31 mouse cellular contexts compared by ENCODE assay signal in genomic region chr8:63933171-63933570, GRCm38 (mm10). TPM values are rescaled to one million over a fixed set of nuclear protein-coding genes. Genes with fewer than 3 reads are reported as not detected.
DNase-seq lines count a peak whose midpoint lies in the region; TF ChIP-seq lines count a peak whose summit lies in the region.
"Had no signal": no experiment of that assay in that cellular context is flagged by ENCODE, and none has a peak within 500 bp of the region (broad histone marks: within the 10 kb centered on the region; RNA-seq: fewer than 3 reads in every experiment).

No protein-coding gene starts in this region.

- in situ Hi-C loops in ES-E14 (cut with MboI; ENCODE audit: low sequenced_read_pairs in 2 of 2, unreplicated experiment in 2 of 2), result no loop called here

- H3K36me3 ChIP-seq in E14TG2a.4 (ENCODE audit: insufficient read depth, low read length) (peaks cover 5% of the 10 kb centered on the region; the same call in 1 of the 2 replicates), ES-E14 (ENCODE audit: control insufficient read depth, insufficient read depth, low read length, poor library complexity, severe bottlenecking) (no peaks in the 10 kb centered on the region)
- H3K36me3 ChIP-seq: forebrain, embryonic 10.5 days; G1E; heart, embryonic 12.5 days; heart, embryonic 15.5 days; hindbrain, embryonic 10.5 days; hindbrain, embryonic 13.5 days; intestine, embryonic 15.5 days had no signal

- peak overlapping the region; percentile 32; the same call in 1 of the 2 replicates for H3K4me3 ChIP-seq in E14TG2a.4 (replicated peaks; ENCODE audit: low read length)
- peak overlapping the region in 1 of 2 experiments; percentile 14; a peak in 1 of 4 replicates for H3K4me3 ChIP-seq in ES-E14 (ENCODE audit: insufficient read depth in 1 of 2, low read depth in 1 of 2, low read length in 2 of 2, poor library complexity in 1 of 2, severe bottlenecking in 1 of 2)
- H3K4me3 ChIP-seq: forebrain, embryonic 10.5 days; forebrain, embryonic 13.5 days; heart, embryonic 12.5 days; heart, embryonic 15.5 days; hindbrain, embryonic 10.5 days; hindbrain, embryonic 13.5 days; intestine, embryonic 15.5 days had no signal

- no peaks in the 10 kb centered on the region for H3K9me3 ChIP-seq in E14TG2a.4 (ENCODE audit: low read length)
- H3K9me3 ChIP-seq in ES-E14 (ENCODE audit: control insufficient read depth, insufficient read depth, low read depth, low read length), result no peaks in the 10 kb centered on the region
- H3K9me3 ChIP-seq: forebrain, embryonic 10.5 days; forebrain, embryonic 13.5 days; heart, embryonic 12.5 days; heart, embryonic 15.5 days; hindbrain, embryonic 10.5 days; hindbrain, embryonic 13.5 days; intestine, embryonic 15.5 days had no signal

- no peak for TF ChIP-seq CTCF in E14TG2a.4 (conservative IDR thresholded peaks at IDR 0.05; ENCODE audit: low read length)

- H3K27me3 ChIP-seq in E14TG2a.4 (ENCODE audit: insufficient read depth, low read length), result no peaks in the 10 kb centered on the region
- H3K27me3 ChIP-seq: forebrain, embryonic 13.5 days; heart, embryonic 12.5 days; heart, embryonic 15.5 days; hindbrain, embryonic 13.5 days; intestine, embryonic 15.5 days had no signal

- peak overlapping the region; percentile 57; the same call in 1 of the 2 replicates for H3K9ac ChIP-seq in ES-E14 (ENCODE audit: insufficient read depth, low read depth, low read length, poor library complexity, severe bottlenecking)
- H3K9ac ChIP-seq: forebrain, embryonic 13.5 days; heart, embryonic 12.5 days; heart, embryonic 15.5 days; hindbrain, embryonic 13.5 days; intestine, embryonic 15.5 days had no signal

- DNase-seq in adrenal gland, postnatal 25 days, result peak; percentile 1
- DNase-seq in adrenal gland, adult 2 months, result no peak
- no peak for DNase-seq in ES-E14 (ENCODE audit: low read depth, low spot score)
- DNase-seq in left cerebral cortex, adult 8-10 months (ENCODE audit: low spot score in 2 of 2), result no peak
- no peak for DNase-seq in embryo, embryonic 11 days
- DNase-seq: adrenal gland, postnatal 14 days; cerebellum, adult 11-12 months; cerebellum, adult 8-10 months; cerebellum, postnatal 10 days; cerebellum, postnatal 36 days; gastrocnemius, postnatal 14 days; heart, adult 18-20 months; heart, postnatal 10 days; heart, postnatal 36 days; kidney, adult 11 months had no signal

- H3K4me1 ChIP-seq in E14TG2a.4 (replicated peaks; ENCODE audit: low read depth, low read length) (peaks cover 30% of the 10 kb centered on the region), ES-E14 (ENCODE audit: control insufficient read depth in 2 of 2, insufficient read depth in 2 of 2, low read length in 2 of 2, poor library complexity in 1 of 2) (peaks cover 2 to 16% of the 10 kb centered on the region in 2 experiments; a peak in 3 of 4 replicates)
- H3K4me1 ChIP-seq: forebrain, embryonic 10.5 days; forebrain, embryonic 13.5 days; heart, embryonic 12.5 days; heart, embryonic 15.5 days; hindbrain, embryonic 10.5 days; hindbrain, embryonic 13.5 days; intestine, embryonic 15.5 days had no signal

- H3K27ac ChIP-seq in ES-E14 (ENCODE audit: insufficient read depth, low read depth, low read length, poor library complexity, severe bottlenecking), result no peak overlapping the region
- H3K27ac ChIP-seq: forebrain, embryonic 10.5 days; forebrain, embryonic 13.5 days; heart, embryonic 15.5 days; hindbrain, embryonic 10.5 days; hindbrain, embryonic 13.5 days; intestine, embryonic 15.5 days had no signal

TF ChIP-seq in ES-E14, 5 proteins besides CTCF, POLR2A, EP300 and RAD21:
- TF ChIP-seq CHD2 (IDR thresholded peaks at IDR 0.05; ENCODE audit: low read depth, low read length), result no peak
TF ChIP-seq in ES-E14: peak in this region for 0.

RNA-seq across cellular contexts. Expression of gene Sgo2b, which starts 18.9 kb away (rescaled TPM):
- total RNA-seq in adrenal gland, postnatal 25 days (2021), result not detected in 2 replicates
- not detected for total RNA-seq in adrenal gland, adult 2 months (2021)
- polyA plus RNA-seq in adrenal gland, adult 2 months (2012; rRNA removed), result not detected in 2 replicates
- 2.5 and 3.4 TPM in 2 replicates for total RNA-seq in ES-E14 (2012; rRNA removed)
- total RNA-seq in left cerebral cortex, adult 8-10 months (2022), result not detected
- total RNA-seq: adrenal gland, adult 18-20 months; adrenal gland, postnatal 14 days; gastrocnemius, adult 18-20 months; gastrocnemius, postnatal 14 days; heart, adult 18-20 months; heart, postnatal 10 days; heart, postnatal 36 days had no signal
- polyA plus RNA-seq: brain, embryonic 14.5 days; cortical plate, adult 2 months; embryonic facial prominence, embryonic 14.5 days; forebrain, embryonic 13.5 days; forebrain, embryonic 16.5 days; G1E; gonadal fat pad, adult 2 months; heart, embryonic 12.5 days; heart, embryonic 15.5 days; hindbrain, embryonic 10.5 days; hindbrain, embryonic 13.5 days had no signal
